ENCODE assay signal across 21 mouse cellular contexts in the genomic region with DNA sequence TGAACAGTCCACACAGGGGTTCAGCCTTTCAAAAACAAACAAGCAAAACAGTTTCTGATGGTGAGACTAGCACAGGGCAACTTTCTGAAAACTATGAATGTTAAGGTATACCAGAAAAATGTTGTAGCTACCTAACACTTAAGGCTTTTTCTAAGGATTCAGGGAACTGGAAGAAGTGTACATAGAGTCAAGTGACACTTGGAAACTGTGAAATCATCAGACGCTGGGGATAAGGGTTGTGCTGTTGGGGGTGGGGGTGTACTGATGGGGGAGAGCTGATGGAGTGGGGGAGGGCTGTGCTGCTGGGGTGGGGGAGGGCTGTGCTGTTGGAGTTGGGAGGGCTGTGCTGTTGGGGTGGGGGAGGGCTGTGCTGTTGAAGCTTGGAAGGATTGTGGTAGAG.
DNase-seq lines count a peak whose midpoint lies in the region; ATAC-seq and TF ChIP-seq lines count a peak whose summit lies in the region.
"Had no signal": no experiment of that assay in that cellular context is flagged by ENCODE, and none has a peak within 500 bp of the region (broad histone marks: within the 10 kb centered on the region; RNA-seq: fewer than 3 reads in every experiment).

No protein-coding gene starts in this region.

- no peaks in the 10 kb centered on the region for H3K27me3 ChIP-seq in heart, embryonic 13.5 days (replicated peaks)
- no peaks in the 10 kb centered on the region for H3K27me3 ChIP-seq in liver, postnatal 0 days (ENCODE audit: insufficient read depth, low read length)
- H3K27me3 ChIP-seq in lung, postnatal 0 days (replicated peaks; ENCODE audit: insufficient read depth, low read length): no peaks in the 10 kb centered on the region
- H3K27me3 ChIP-seq: hindbrain, embryonic 12.5 days had no signal

- peaks cover 97% of the 10 kb centered on the region for H3K4me1 ChIP-seq in heart, embryonic 13.5 days
- H3K4me1 ChIP-seq in liver, postnatal 0 days (ENCODE audit: insufficient read depth): peaks cover 42% of the 10 kb centered on the region
- peaks cover 24% of the 10 kb centered on the region; the same call in 1 of the 2 replicates for H3K4me1 ChIP-seq in lung, postnatal 0 days (ENCODE audit: insufficient read depth, low read depth, low read length)

- H3K9me3 ChIP-seq in heart, embryonic 13.5 days: no peaks in the 10 kb centered on the region
- H3K9me3 ChIP-seq in liver, postnatal 0 days (ENCODE audit: low read length): no peaks in the 10 kb centered on the region
- no peaks in the 10 kb centered on the region for H3K9me3 ChIP-seq in lung, postnatal 0 days (ENCODE audit: low read length)
- H3K9me3 ChIP-seq: forebrain, embryonic 10.5 days; hindbrain, embryonic 12.5 days had no signal

- DNase-seq in heart, postnatal 14 days: no peak
- no peak for DNase-seq in liver, postnatal 0 days
- no peak for DNase-seq in liver
- DNase-seq in lung, postnatal 0 days (ENCODE audit: low spot score): peak; percentile 81
- no peak for DNase-seq in lung, postnatal 14 days
- no peak for DNase-seq in layer of hippocampus, adult 11-12 months (ENCODE audit: low spot score)
- DNase-seq: adrenal gland, adult 2 months; adrenal gland, postnatal 25 days; cerebellum, adult 18-20 months; cerebellum, adult 9-11 months; cerebellum, postnatal 36 days; gastrocnemius, adult 2 months; gastrocnemius, postnatal 25 days; heart, postnatal 4 days had no signal

- no peak for TF ChIP-seq CTCF in liver, postnatal 0 days (IDR thresholded peaks at IDR 0.05; ENCODE audit: low read depth)
- TF ChIP-seq CTCF in lung, postnatal 0 days (IDR thresholded peaks at IDR 0.05): no peak

- WGBS in heart, embryonic 13.5 days: 17% methylated on average over 1 of the region's 1 CpGs
- WGBS in liver, postnatal 0 days (ENCODE audit: insufficient replicate concordance): 35% methylated on average over 1 of the region's 1 CpGs
- 32% methylated on average over 1 of the region's 1 CpGs for WGBS in lung, postnatal 0 days

- TF ChIP-seq EP300 in liver, postnatal 0 days (IDR thresholded peaks at IDR 0.05; ENCODE audit: low read depth): no peak
- TF ChIP-seq EP300 in lung, postnatal 0 days (IDR thresholded peaks at IDR 0.05): peak; percentile 86; the same call in 1 of the 2 replicates

- H3K36me3 ChIP-seq in heart, embryonic 13.5 days: peaks cover 3% of the 10 kb centered on the region; the same call in 1 of the 2 replicates
- H3K36me3 ChIP-seq in liver, postnatal 0 days (replicated peaks; ENCODE audit: insufficient read depth, low read length): no peaks in the 10 kb centered on the region
- no peaks in the 10 kb centered on the region for H3K36me3 ChIP-seq in lung, postnatal 0 days (ENCODE audit: insufficient read depth, low read length)
- H3K36me3 ChIP-seq: forebrain, embryonic 10.5 days; hindbrain, embryonic 12.5 days had no signal

- H3K4me2 ChIP-seq in heart, embryonic 13.5 days: no peak overlapping the region
- no peak overlapping the region for H3K4me2 ChIP-seq in liver, postnatal 0 days (ENCODE audit: low read depth, low read length)
- H3K4me2 ChIP-seq in lung, postnatal 0 days (replicated peaks; ENCODE audit: low read depth, low read length): no peak overlapping the region
- H3K4me2 ChIP-seq: hindbrain, embryonic 12.5 days had no signal

- intact Hi-C loops in heart, postnatal 14 days (cut with DNase I): no loop called here

- H3K27ac ChIP-seq in heart, embryonic 13.5 days (replicated peaks): peak overlapping the region; percentile 82
- 0 out of 2 replicates have a peak overlapping the region, but pooled peaks have one; percentile 29 for H3K27ac ChIP-seq in liver, postnatal 0 days (ENCODE audit: low read depth)
- peak overlapping the region; percentile 54; the same call in 1 of the 2 replicates for H3K27ac ChIP-seq in lung, postnatal 0 days (ENCODE audit: low read length)
- H3K27ac ChIP-seq: forebrain, embryonic 10.5 days; hindbrain, embryonic 12.5 days had no signal

- no peak overlapping the region for H3K9ac ChIP-seq in heart, embryonic 13.5 days
- no peak overlapping the region for H3K9ac ChIP-seq in liver, postnatal 0 days (replicated peaks)
- H3K9ac ChIP-seq in lung, postnatal 0 days (replicated peaks; ENCODE audit: low read depth): no peak overlapping the region
- H3K9ac ChIP-seq: hindbrain, embryonic 12.5 days had no signal

- no peak overlapping the region for H3K4me3 ChIP-seq in heart, embryonic 13.5 days
- H3K4me3 ChIP-seq in liver, postnatal 0 days (ENCODE audit: low read depth, low read length): no peak overlapping the region
- no peak overlapping the region for H3K4me3 ChIP-seq in lung, postnatal 0 days (ENCODE audit: low read depth, low read length)
- H3K4me3 ChIP-seq: erythroblast, embryonic 14.5 days; forebrain, embryonic 10.5 days; gastrocnemius, adult 2 months; hindbrain, embryonic 12.5 days had no signal

- no peak for ATAC-seq in heart, embryonic 13.5 days (ENCODE audit: extremely low read depth, insufficient number of reproducible peaks, low FRiP score, low TSS enrichment)
- ATAC-seq in liver, postnatal 0 days: no peak
- ATAC-seq in lung, postnatal 0 days: peak; percentile 67
- ATAC-seq: forebrain, embryonic 14.5 days; hindbrain, embryonic 16.5 days; inflammation-experienced regulatory T-cells, adult 6 months had no signal

Comparison
In these comparisons a context has a peak if more than half of its experiments do, and no peak if none do; other contexts are left out.
1. H3K27ac ChIP-seq: peak in every context shown above with its lines; median percentile 82 in heart, embryonic 13.5 days; 54 in lung, postnatal 0 days; 29 in liver, postnatal 0 days.